ENCODE assay signal across 14 mouse cellular contexts in the genomic region with DNA sequence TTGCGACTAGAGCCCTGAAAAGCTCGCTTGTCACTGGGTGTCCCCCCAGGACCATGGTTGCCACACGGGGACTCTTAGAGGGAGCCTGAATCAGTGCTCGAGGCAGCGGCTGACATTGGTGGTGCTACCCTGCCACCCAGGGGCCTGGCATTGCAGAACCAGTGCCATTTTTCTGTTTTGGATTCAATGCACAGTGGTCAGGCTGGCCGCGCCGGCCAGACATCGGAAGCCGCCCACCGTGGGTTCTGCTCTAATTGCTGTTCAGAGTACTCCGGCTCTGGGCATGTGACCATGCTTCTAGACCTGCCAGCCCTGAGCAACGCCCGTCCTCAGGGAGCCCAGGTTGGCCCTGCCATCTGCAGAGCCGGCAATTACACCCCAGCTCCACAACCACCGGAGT. TPM values are rescaled to one million over a fixed set of nuclear protein-coding genes. Genes with fewer than 3 reads are reported as not detected.
A peak's percentile ranks its signal among the peaks of the same experiment; 100 is the strongest.
DNase-seq lines count a peak whose midpoint lies in the region; ATAC-seq and TF ChIP-seq lines count a peak whose summit lies in the region.
"Had no signal": no experiment of that assay in that cellular context is flagged by ENCODE, and none has a peak within 500 bp of the region (broad histone marks: within the 10 kb centered on the region; RNA-seq: fewer than 3 reads in every experiment).

No protein-coding gene starts in this region.

- WGBS in forebrain, postnatal 0 days, result 72% methylated on average over 16 of the region's 16 CpGs
- WGBS in forebrain, embryonic 10.5 days, result 78% methylated on average over 16 of the region's 16 CpGs
- 75% methylated on average over 16 of the region's 16 CpGs for WGBS in stomach, embryonic 14.5 days
- 73% methylated on average over 16 of the region's 16 CpGs for WGBS in stomach, postnatal 0 days

- no peak for ATAC-seq in forebrain, postnatal 0 days
- no peak for ATAC-seq in stomach, embryonic 14.5 days (ENCODE audit: insufficient number of reproducible peaks, insufficient read depth, low FRiP score, low read depth)
- no peak for ATAC-seq in stomach, postnatal 0 days (ENCODE audit: low FRiP score, low TSS enrichment)
- ATAC-seq: forebrain, embryonic 13.5 days had no signal

- H3K36me3 ChIP-seq in forebrain, postnatal 0 days (ENCODE audit: insufficient read depth), result no peaks in the 10 kb centered on the region
- H3K36me3 ChIP-seq in forebrain, embryonic 10.5 days (replicated peaks), result no peaks in the 10 kb centered on the region
- H3K36me3 ChIP-seq in stomach, embryonic 14.5 days (ENCODE audit: control insufficient read depth, insufficient read depth, low read length), result no peaks in the 10 kb centered on the region
- H3K36me3 ChIP-seq in stomach, postnatal 0 days (ENCODE audit: control insufficient read depth, insufficient read depth, low read length), result peaks cover 2% of the 10 kb centered on the region; the same call in 1 of the 2 replicates
- H3K36me3 ChIP-seq: embryonic facial prominence, embryonic 12.5 days had no signal

- H3K27me3 ChIP-seq in forebrain, postnatal 0 days (ENCODE audit: insufficient read depth, low read length), result peaks cover 14% of the 10 kb centered on the region
- H3K27me3 ChIP-seq in forebrain, embryonic 10.5 days (ENCODE audit: poor library complexity, severe bottlenecking), result peaks cover 74% of the 10 kb centered on the region
- peaks cover 13% of the 10 kb centered on the region; the same call in 1 of the 2 replicates for H3K27me3 ChIP-seq in stomach, embryonic 14.5 days (ENCODE audit: control insufficient read depth, insufficient read depth, low read length)
- H3K27me3 ChIP-seq in stomach, postnatal 0 days (ENCODE audit: control insufficient read depth, insufficient read depth, low read length), result peaks cover 2% of the 10 kb centered on the region; the same call in 1 of the 2 replicates

- no peaks in the 10 kb centered on the region for H3K9me3 ChIP-seq in forebrain, postnatal 0 days (ENCODE audit: low read length)
- no peaks in the 10 kb centered on the region for H3K9me3 ChIP-seq in forebrain, embryonic 10.5 days
- H3K9me3 ChIP-seq in stomach, embryonic 14.5 days (ENCODE audit: control insufficient read depth, low read depth, low read length), result no peaks in the 10 kb centered on the region
- no peaks in the 10 kb centered on the region for H3K9me3 ChIP-seq in stomach, postnatal 0 days (ENCODE audit: control insufficient read depth, low read length)
- H3K9me3 ChIP-seq: embryonic facial prominence, embryonic 12.5 days; forebrain, embryonic 13.5 days had no signal

- no peak overlapping the region for H3K9ac ChIP-seq in forebrain, postnatal 0 days
- no peak overlapping the region for H3K9ac ChIP-seq in stomach, embryonic 14.5 days (replicated peaks; ENCODE audit: low read depth, low read length)
- no peak overlapping the region for H3K9ac ChIP-seq in stomach, postnatal 0 days (ENCODE audit: low read length)
- H3K9ac ChIP-seq: embryonic facial prominence, embryonic 12.5 days; forebrain, embryonic 13.5 days had no signal

- H3K4me2 ChIP-seq in forebrain, postnatal 0 days (ENCODE audit: low read depth), result no peak overlapping the region
- peak overlapping the region; percentile 77; the same call in 1 of the 2 replicates for H3K4me2 ChIP-seq in stomach, embryonic 14.5 days (replicated peaks; ENCODE audit: low read depth, low read length)
- no peak overlapping the region for H3K4me2 ChIP-seq in stomach, postnatal 0 days (replicated peaks; ENCODE audit: low read depth)

- H3K27ac ChIP-seq in forebrain, postnatal 0 days (ENCODE audit: low read depth, low read length), result no peak overlapping the region
- no peak overlapping the region for H3K27ac ChIP-seq in forebrain, embryonic 10.5 days
- H3K27ac ChIP-seq in stomach, embryonic 14.5 days (ENCODE audit: low read length), result no peak overlapping the region
- H3K27ac ChIP-seq in stomach, postnatal 0 days (replicated peaks), result no peak overlapping the region
- H3K27ac ChIP-seq: embryonic facial prominence, embryonic 12.5 days; forebrain, embryonic 13.5 days; kidney, postnatal 0 days had no signal

- no peak for TF ChIP-seq EP300 in stomach, postnatal 0 days (optimal IDR thresholded peaks at IDR 0.05)

- no peak for TF ChIP-seq CTCF in forebrain, postnatal 0 days (IDR thresholded peaks at IDR 0.05; ENCODE audit: low read depth)
- no peak for TF ChIP-seq CTCF in stomach, postnatal 0 days (IDR thresholded peaks at IDR 0.05; ENCODE audit: low read depth)

- H3K4me3 ChIP-seq in forebrain, postnatal 0 days (ENCODE audit: low read depth, low read length), result 0 out of 2 replicates have a peak overlapping the region, but pooled peaks have one; percentile 1
- no peak overlapping the region for H3K4me3 ChIP-seq in forebrain, embryonic 10.5 days
- H3K4me3 ChIP-seq in stomach, embryonic 14.5 days (ENCODE audit: low read depth, low read length), result no peak overlapping the region
- H3K4me3 ChIP-seq in stomach, postnatal 0 days (ENCODE audit: low read depth, low read length), result no peak overlapping the region
- H3K4me3 ChIP-seq: forebrain, embryonic 13.5 days had no signal

- DNase-seq in forebrain, postnatal 0 days, result peak; percentile 2
- no peak for DNase-seq in forebrain, embryonic 10.5 days (ENCODE audit: extremely low spot score, low spot score)
- peak; percentile 13 for DNase-seq in kidney, postnatal 10 days
- no peak for DNase-seq in kidney, adult 11 months
- DNase-seq in stomach, postnatal 0 days (ENCODE audit: low spot score), result no peak
- no peak for DNase-seq in urinary bladder, postnatal 25 days (ENCODE audit: low spot score)
- DNase-seq: adrenal gland, postnatal 25 days; right cerebral cortex, postnatal 25 days; thymus, adult 2 months had no signal

- H3K4me1 ChIP-seq in forebrain, postnatal 0 days (ENCODE audit: insufficient read depth), result no peaks in the 10 kb centered on the region; the same call in 1 of the 2 replicates
- peaks cover 29% of the 10 kb centered on the region for H3K4me1 ChIP-seq in forebrain, embryonic 10.5 days
- H3K4me1 ChIP-seq in stomach, embryonic 14.5 days (ENCODE audit: control insufficient read depth, insufficient read depth, low read length), result 0 out of 2 replicates have a peak, but pooled peaks cover 7% of the 10 kb centered on the region
- no peaks in the 10 kb centered on the region for H3K4me1 ChIP-seq in stomach, postnatal 0 days (replicated peaks; ENCODE audit: control insufficient read depth, insufficient read depth)

RNA-seq across cellular contexts. Expression of a gene that starts 2.5 kb away (rescaled TPM):
- 7.7 and 13.1 TPM in 2 replicates for total RNA-seq in forebrain, postnatal 0 days (2014; rRNA removed)
- polyA plus RNA-seq in forebrain, postnatal 0 days (2015; fragmentation: Nextera tagmentation; extraction: Ambion mirVana), result 4.1 and 4.4 TPM in 2 replicates
- polyA plus RNA-seq in forebrain, embryonic 10.5 days (2016; fragmentation: Nextera tagmentation; extraction: Ambion mirVana), result 0.19 and 0.60 TPM in 2 replicates
- 11.7 and 13.0 TPM in 2 replicates for polyA plus RNA-seq in stomach, embryonic 14.5 days (2014; fragmentation: Nextera tagmentation; extraction: Ambion mirVana)
- 10.3 and 12.2 TPM in 2 replicates for polyA plus RNA-seq in stomach, postnatal 0 days (2015; fragmentation: Nextera tagmentation; extraction: Ambion mirVana)
- total RNA-seq: MEL had no signal

Comparison
In these comparisons a context has a peak if more than half of its experiments do, and no peak if none do; other contexts are left out.
1. DNase-seq: peak in forebrain, postnatal 0 days (single experiment) and kidney, postnatal 10 days (single experiment); none in forebrain, embryonic 10.5 days (single experiment), kidney, adult 11 months (single experiment), stomach, postnatal 0 days (single experiment) and urinary bladder, postnatal 25 days (single experiment).